Mouse (Mus musculus) thymus, adult 2 months (tissue): ENCODE data around the gene P2ry2. TPM values are rescaled to one million over a fixed set of nuclear protein-coding genes. Genes with fewer than 3 reads are reported as not detected.

ENCODE experiments used
- DNase-seq: peaks from one replicate; pipeline ENCODE4 v3.0.0; 2021
- H3K27ac ChIP-seq: fragments of 200-500 bp; 2 replicates; pipeline ENCODE4 v1.5.1; 2012; ENCODE audit warnings: low read length, control low read depth; ENCODE audit not compliant: control insufficient read depth, insufficient read depth
- H3K27me3 ChIP-seq: fragments of 200-500 bp; 2 replicates; pipeline ENCODE4 v1.6.1; 2012; ENCODE audit warnings: mild to moderate bottlenecking, low read length, moderate library complexity, mixed read lengths; ENCODE audit not compliant: control insufficient read depth, insufficient read depth
- H3K36me3 ChIP-seq: fragments of 200-500 bp; 2 replicates; pipeline ENCODE4 v1.6.1; 2012; ENCODE audit warnings: mild to moderate bottlenecking, low read length, moderate library complexity; ENCODE audit not compliant: control insufficient read depth, insufficient read depth
- H3K4me1 ChIP-seq: fragments of 200-500 bp; replicated peaks from 2 replicates; pipeline ENCODE4 v1.6.1; 2012; ENCODE audit warnings: low read length; ENCODE audit not compliant: control insufficient read depth, insufficient read depth
- H3K4me3 ChIP-seq: fragments of 200-500 bp; 2 replicates; pipeline ENCODE4 v1.5.1; 2012; ENCODE audit warnings: mild to moderate bottlenecking, low read length, control low read depth, moderate library complexity; ENCODE audit not compliant: control insufficient read depth, insufficient read depth
- CTCF ChIP-seq: fragments of 200-500 bp; IDR thresholded peaks from 2 replicates; pipeline ENCODE4 v1.5.1; 2012; ENCODE audit warnings: mild to moderate bottlenecking, control low read depth, low read length, moderate library complexity, borderline replicate concordance; ENCODE audit not compliant: control insufficient read depth, poor library complexity, insufficient read depth; ENCODE audit errors: extremely low read depth
- POLR2A ChIP-seq: fragments of 200-500 bp; IDR thresholded peaks from 2 replicates; pipeline ENCODE4 v1.6.1; 2012; ENCODE audit warnings: mild to moderate bottlenecking, low read length, control low read depth, moderate library complexity; ENCODE audit not compliant: control insufficient read depth, poor library complexity, insufficient read depth; ENCODE audit errors: extremely low read depth
- WGBS: fragments of 180-500 bp; shearing (Covaris S2); methylation state at CpG from one replicate; pipeline ENCODE4 v1.1.7; 2018; 5-methylcytosine and 5-hydroxymethylcytosine counted together
- polyA plus RNA-seq: library from polyadenylated mRNA; depleted of rRNA; stranded (reverse); fragments of >200 nt; gene quantifications from 2 replicates; pipeline ENCODE4 v1.2.3, GENCODE M21; 2012

P2ry2 gene
- polyA plus RNA-seq, 1 experiment: 5.3 TPM

DNA sequence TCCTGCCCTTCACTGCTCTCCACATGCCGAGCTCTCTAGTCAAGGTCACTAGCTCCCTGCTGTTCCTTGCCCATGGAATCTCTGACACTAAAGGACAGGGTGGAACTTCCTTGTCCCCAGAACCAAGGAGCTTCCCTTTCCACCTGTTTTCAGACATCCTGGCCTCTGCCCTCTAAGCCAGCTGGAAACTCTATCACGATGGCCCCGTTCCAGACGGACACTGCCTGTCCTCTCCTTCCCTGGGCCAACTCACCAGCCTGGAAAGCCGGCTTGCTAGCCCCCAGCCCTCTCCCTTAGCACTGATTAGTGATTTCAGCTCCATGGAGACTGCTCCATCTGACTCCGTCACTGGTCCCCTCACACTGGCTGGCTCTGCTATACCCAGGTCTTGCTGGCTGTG lies 10.4 kb downstream of the P2ry2 start:
- no peaks in the 10 kb centered on the region for H3K27me3 ChIP-seq
- H3K27ac ChIP-seq: no peak overlapping the region
- TF ChIP-seq POLR2A (no peak), CTCF (no peak)

DNA sequence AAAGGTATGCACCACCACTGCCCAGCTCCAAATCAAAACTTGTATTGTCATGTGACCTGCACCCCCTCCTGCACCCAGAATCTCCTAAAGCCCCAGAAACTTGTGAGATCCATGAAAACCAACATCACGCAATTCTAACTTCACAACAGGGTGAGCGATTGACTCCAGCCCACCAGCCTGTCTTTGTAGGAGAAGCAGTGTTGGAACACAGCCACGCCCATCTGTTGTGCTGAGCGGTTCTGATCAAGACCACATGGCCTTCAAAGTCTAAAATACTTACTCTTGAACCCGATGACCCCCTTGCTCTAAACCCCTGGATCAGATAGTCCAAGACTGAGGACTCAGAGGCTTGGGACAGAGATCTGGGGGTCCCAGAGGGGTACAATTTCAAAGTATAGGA lies 13.0 kb downstream of the P2ry2 start:
- no peak for DNase-seq
- 95% methylated on average over 5 of the region's 5 CpGs for WGBS
- H3K4me1 ChIP-seq: no peaks in the 10 kb centered on the region
- H3K27me3 ChIP-seq: no peaks in the 10 kb centered on the region
- H3K27ac ChIP-seq: no peak overlapping the region
- H3K4me3 ChIP-seq: no peak overlapping the region
- TF ChIP-seq POLR2A (no peak), CTCF (no peak)
- H3K36me3 ChIP-seq: no peaks in the 10 kb centered on the region

More for the DNA sequence above, 10.4 kb downstream of the P2ry2 start:
- 96% methylated on average over 6 of the region's 6 CpGs for WGBS
- Histone ChIP-seq H3K4me3 (no peak overlapping the region), H3K4me1 (no peaks in the 10 kb centered on the region), H3K36me3 (no peaks in the 10 kb centered on the region)
- DNase-seq: no peak

DNA sequence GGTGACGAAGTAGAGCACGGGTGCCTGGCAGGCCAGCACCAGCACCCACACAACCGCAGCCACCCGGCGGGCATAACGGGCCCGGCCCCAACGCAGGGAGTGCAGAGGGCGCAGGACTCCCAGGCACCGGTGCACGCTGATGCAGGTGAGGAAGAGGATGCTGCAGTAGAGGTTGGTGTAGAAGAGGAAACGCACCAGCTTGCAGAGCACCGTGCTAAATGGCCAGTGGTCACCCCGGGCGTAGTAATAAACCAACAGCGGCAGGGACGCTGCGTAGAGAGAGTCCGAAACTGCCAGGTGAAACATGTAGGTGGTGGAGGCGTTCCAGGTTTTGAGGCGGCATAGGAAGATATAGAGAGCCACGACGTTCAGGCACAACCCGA lies 14.1 kb downstream of the P2ry2 start:
- no peak overlapping the region for H3K4me3 ChIP-seq
- H3K27ac ChIP-seq: no peak overlapping the region
- H3K4me1 ChIP-seq: no peaks in the 10 kb centered on the region
- WGBS: 98% methylated on average over 24 of the region's 24 CpGs
- H3K27me3 ChIP-seq: no peaks in the 10 kb centered on the region
- DNase-seq: no peak
- no peak for TF ChIP-seq POLR2A
- TF ChIP-seq CTCF: no peak
- H3K36me3 ChIP-seq: no peaks in the 10 kb centered on the region

DNA sequence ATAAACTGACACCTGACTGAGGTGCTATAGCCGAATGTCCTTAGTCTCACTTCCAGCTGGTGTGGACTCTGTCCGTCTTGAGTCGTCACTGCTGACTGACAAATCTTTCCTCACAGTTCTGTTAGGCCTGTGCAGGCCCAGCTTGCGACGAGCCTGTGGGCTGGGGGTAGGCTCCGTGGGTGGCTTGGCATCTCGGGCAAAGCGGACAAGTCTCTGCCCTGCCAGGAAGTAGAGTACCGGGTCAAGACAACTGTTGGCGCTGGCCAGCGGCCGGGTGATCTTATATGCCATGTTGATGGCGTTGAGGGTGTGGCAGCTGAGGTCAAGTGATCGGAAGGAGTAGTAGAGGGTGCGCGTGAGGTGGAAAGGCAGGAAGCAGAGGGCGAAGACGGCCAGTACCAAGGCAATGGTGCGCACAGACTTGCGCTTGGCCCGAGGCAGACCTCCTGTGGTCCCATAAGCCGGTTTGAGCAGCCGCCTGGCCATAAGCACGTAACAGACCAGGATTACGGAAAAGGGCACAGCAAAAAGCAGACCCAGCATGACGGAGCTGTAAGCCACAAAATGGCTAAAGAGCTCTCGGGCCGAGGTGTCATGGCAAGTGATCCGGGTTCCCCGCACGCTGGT lies 14.6 kb downstream of the P2ry2 start:
- DNase-seq: no peak
- WGBS: 98% methylated on average over 31 of the region's 31 CpGs
- H3K27ac ChIP-seq: no peak overlapping the region
- H3K4me3 ChIP-seq: no peak overlapping the region
- no peaks in the 10 kb centered on the region for H3K36me3 ChIP-seq
- H3K27me3 ChIP-seq: no peaks in the 10 kb centered on the region
- H3K4me1 ChIP-seq: no peaks in the 10 kb centered on the region
- no peak for TF ChIP-seq CTCF
- no peak for TF ChIP-seq POLR2A

DNA sequence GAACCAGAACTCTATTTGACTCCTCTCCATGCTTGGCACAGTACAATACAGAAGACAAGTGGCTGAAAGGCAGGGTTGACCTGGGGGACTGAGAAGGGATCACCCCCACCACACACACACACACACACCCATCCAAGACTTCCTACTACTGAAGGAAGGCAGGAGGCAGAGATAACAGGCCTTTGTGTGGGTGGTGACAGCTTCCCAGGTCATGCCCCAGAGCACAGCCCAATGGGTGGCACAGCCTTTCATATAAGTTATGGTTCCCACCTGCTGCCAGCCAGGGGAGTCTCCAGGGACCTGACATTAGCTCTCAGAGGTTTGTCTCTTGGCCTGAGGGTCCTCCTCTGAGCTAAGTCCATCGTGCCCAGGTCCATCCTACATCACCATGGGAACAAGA lies 15.5 kb downstream of the P2ry2 start:
- H3K27me3 ChIP-seq: no peaks in the 10 kb centered on the region
- H3K4me3 ChIP-seq: no peak overlapping the region
- no peak overlapping the region for H3K27ac ChIP-seq
- 76% methylated on average over 1 of the region's 1 CpGs for WGBS
- no peaks in the 10 kb centered on the region for H3K4me1 ChIP-seq
- DNase-seq: no peak
- H3K36me3 ChIP-seq: no peaks in the 10 kb centered on the region
- TF ChIP-seq POLR2A (no peak), CTCF (no peak)

DNA sequence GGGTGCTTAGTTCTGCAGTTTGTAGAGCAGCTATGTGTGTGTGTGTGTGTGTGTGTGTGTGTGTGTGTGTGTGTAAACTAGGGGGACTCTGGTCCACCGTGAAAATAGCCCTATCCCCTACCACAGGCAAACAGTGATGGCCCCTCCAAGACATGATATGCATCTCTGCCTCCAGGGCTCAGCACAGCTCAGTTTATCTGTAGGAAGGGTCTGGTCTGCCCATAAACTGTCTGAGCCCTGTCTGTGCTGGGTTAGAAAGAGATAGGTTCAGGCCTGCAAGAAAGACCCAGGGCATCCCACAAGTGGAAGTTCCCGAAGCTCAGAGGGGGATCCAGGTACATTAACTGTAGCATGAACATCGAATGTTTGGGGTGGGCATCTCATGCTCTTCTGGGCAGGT lies 16.7 kb downstream of the P2ry2 start:
- no peaks in the 10 kb centered on the region for H3K27me3 ChIP-seq
- no peak for TF ChIP-seq POLR2A
- no peak for TF ChIP-seq CTCF
- H3K36me3 ChIP-seq: no peaks in the 10 kb centered on the region
- H3K4me1 ChIP-seq: peaks cover 2% of the 10 kb centered on the region; the same call in 1 of the 2 replicates
- no peak overlapping the region for H3K27ac ChIP-seq
- DNase-seq: no peak
- H3K4me3 ChIP-seq: no peak overlapping the region
- 90% methylated on average over 3 of the region's 3 CpGs for WGBS

DNA sequence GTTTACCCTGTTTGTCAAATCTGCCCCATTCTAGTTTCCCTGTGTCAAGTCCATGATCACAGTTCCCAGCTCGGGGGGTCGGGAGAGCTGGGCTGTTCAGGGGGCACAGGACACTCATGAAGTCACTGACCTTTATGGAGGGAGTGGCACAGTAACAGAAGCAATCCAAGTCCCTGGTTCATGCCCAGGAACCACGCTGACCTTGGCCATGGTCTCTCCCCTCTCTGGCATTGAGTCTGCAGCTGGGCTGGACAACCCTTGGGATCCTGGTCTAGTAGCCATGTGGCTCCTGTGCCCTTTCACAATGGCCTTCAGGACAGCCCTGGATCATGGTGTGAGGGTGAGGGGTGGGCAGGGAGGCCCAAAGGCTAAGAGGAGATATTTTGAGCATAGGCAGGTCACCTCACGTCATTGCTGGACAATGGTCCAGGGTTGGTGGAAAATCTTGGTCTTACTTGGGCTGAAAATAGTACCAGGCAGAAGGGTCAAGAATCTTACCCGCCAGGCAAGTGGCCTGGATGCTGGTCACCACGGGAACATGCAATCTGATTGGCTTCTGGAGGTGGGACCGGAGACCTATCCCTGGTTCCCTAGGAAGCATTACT lies 17.3 kb downstream of the P2ry2 start:
- no peak for TF ChIP-seq CTCF
- TF ChIP-seq POLR2A: no peak
- no peak for DNase-seq
- no peak overlapping the region for H3K27ac ChIP-seq
- H3K4me3 ChIP-seq: no peak overlapping the region
- H3K4me1 ChIP-seq: peaks cover 2% of the 10 kb centered on the region; the same call in 1 of the 2 replicates
- H3K27me3 ChIP-seq: no peaks in the 10 kb centered on the region
- 98% methylated on average over 7 of the region's 7 CpGs for WGBS
- H3K36me3 ChIP-seq: no peaks in the 10 kb centered on the region
